8 mouse cellular contexts compared by ENCODE assay signal in the genomic region with DNA sequence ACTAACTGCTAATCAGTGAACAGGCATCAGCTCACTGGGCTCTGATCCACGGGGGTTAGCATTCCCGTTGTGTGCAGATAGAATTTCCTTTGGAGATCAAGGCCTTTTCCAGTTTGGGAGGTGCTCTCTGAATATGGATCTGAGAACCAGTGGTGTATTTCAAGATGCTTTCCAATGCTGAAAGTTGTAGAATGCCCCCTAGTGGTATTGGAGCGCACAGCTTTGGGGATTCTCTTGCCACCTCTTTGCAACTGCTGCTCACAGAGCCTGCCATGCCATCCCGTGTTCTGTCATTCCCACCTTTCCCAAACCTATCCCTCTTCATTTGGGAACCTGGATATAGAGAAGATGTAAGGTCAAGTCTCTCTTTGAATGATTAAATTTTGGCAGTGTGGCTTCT.
DNase-seq lines count a peak whose midpoint lies in the region; ATAC-seq and TF ChIP-seq lines count a peak whose summit lies in the region.
"Had no signal": no experiment of that assay in that cellular context is flagged by ENCODE, and none has a peak within 500 bp of the region (broad histone marks: within the 10 kb centered on the region; RNA-seq: fewer than 3 reads in every experiment).

No protein-coding gene starts in this region.

- TF ChIP-seq POLR2A in CH12.LX (IDR thresholded peaks at IDR 0.05; ENCODE audit: low read depth, low read length) = no peak

- H3K4me1 ChIP-seq in CH12.LX (ENCODE audit: control insufficient read depth in 1 of 2, insufficient read depth in 2 of 2) = peaks cover 11 to 20% of the 10 kb centered on the region in 2 experiments; a peak in 3 of 4 replicates
- H3K4me1 ChIP-seq in embryonic facial prominence, embryonic 11.5 days (ENCODE audit: control insufficient read depth, insufficient read depth, low read length) = no peaks in the 10 kb centered on the region
- H3K4me1 ChIP-seq: stomach, embryonic 15.5 days had no signal

- ATAC-seq in embryonic facial prominence, embryonic 11.5 days (replicated peaks; ENCODE audit: insufficient number of reproducible peaks, low FRiP score, low TSS enrichment, low read depth) = no peak

- TF ChIP-seq EP300 in CH12.LX (IDR thresholded peaks at IDR 0.05; ENCODE audit: low read length) = no peak

- peak; percentile 58 for TF ChIP-seq CTCF in CH12.LX (conservative IDR thresholded peaks at IDR 0.05 in 1 of 2, IDR thresholded peaks at IDR 0.05 in 1 of 2; ENCODE audit: low read depth in 2 of 2, low read length in 2 of 2)

- dilution Hi-C loops in CH12.LX (cut with MboI; ENCODE audit: extremely low pct_ligation_motif_present, extremely low pct_unique_long_range_greater_than_20kb, low sequenced_read_pairs) = no loop called here

- in situ Hi-C loops in CH12.LX (cut with MboI; ENCODE audit: low pct_ligation_motif_present, low pct_unique_long_range_greater_than_20kb, low sequenced_read_pairs) = no loop called here

- no peaks in the 10 kb centered on the region for H3K79me2 ChIP-seq in CH12.LX (replicated peaks; ENCODE audit: control insufficient read depth, extremely low read depth, insufficient read depth, poor library complexity, severe bottlenecking)

- H3K27ac ChIP-seq in CH12.LX (ENCODE audit: insufficient read depth, low read depth) = no peak overlapping the region; the same call in 1 of the 2 replicates
- no peak overlapping the region for H3K27ac ChIP-seq in embryonic facial prominence, embryonic 11.5 days (replicated peaks; ENCODE audit: low read depth, low read length)
- H3K27ac ChIP-seq: stomach, embryonic 15.5 days had no signal

- H3K27me3 ChIP-seq in CH12.LX (replicated peaks) = no peaks in the 10 kb centered on the region
- H3K27me3 ChIP-seq in embryonic facial prominence, embryonic 11.5 days (ENCODE audit: control insufficient read depth, insufficient read depth, low read length) = no peaks in the 10 kb centered on the region
- H3K27me3 ChIP-seq: stomach, embryonic 15.5 days had no signal

- 31% methylated on average over 4 of the region's 4 CpGs for WGBS in embryonic facial prominence, embryonic 11.5 days

- no peak overlapping the region for H3K4me2 ChIP-seq in CH12.LX (ENCODE audit: insufficient read depth, low read depth, poor library complexity, severe bottlenecking)
- H3K4me2 ChIP-seq in embryonic facial prominence, embryonic 11.5 days (ENCODE audit: low read depth, low read length) = no peak overlapping the region
- H3K4me2 ChIP-seq: stomach, embryonic 15.5 days had no signal

- DNase-seq in kidney, adult 9 months = peak; percentile 37
- no peak for DNase-seq in kidney, postnatal 14 days
- DNase-seq in B cell, adult 2 months = peak; percentile 21 to 29
- DNase-seq in CH12.LX (ENCODE audit: extremely low read depth) = peak; percentile 34
- DNase-seq in embryonic facial prominence, embryonic 11.5 days (ENCODE audit: low spot score) = peak; percentile 55
- no peak for DNase-seq in natural killer cell, adult 2 months (ENCODE audit: low spot score in 2 of 2)
- no peak for DNase-seq in ovary, postnatal 14 days (ENCODE audit: low spot score)

- H3K9me3 ChIP-seq in CH12.LX (replicated peaks; ENCODE audit: low read length) = no peaks in the 10 kb centered on the region
- no peaks in the 10 kb centered on the region for H3K9me3 ChIP-seq in embryonic facial prominence, embryonic 11.5 days (replicated peaks; ENCODE audit: control insufficient read depth, low read length)
- H3K9me3 ChIP-seq: stomach, embryonic 15.5 days had no signal

- peak; percentile 9 for TF ChIP-seq RAD21 in CH12.LX (IDR thresholded peaks at IDR 0.05; ENCODE audit: low read depth, low read length)

- no peak overlapping the region for H3K9ac ChIP-seq in CH12.LX (ENCODE audit: insufficient read depth, low read depth)
- H3K9ac ChIP-seq in embryonic facial prominence, embryonic 11.5 days (replicated peaks; ENCODE audit: low read length) = no peak overlapping the region
- H3K9ac ChIP-seq: stomach, embryonic 15.5 days had no signal

- H3K36me3 ChIP-seq in CH12.LX (replicated peaks in 1 of 2; ENCODE audit: control insufficient read depth in 1 of 2, insufficient read depth in 1 of 2, low read length in 1 of 2) = peaks cover 28 to 42% of the 10 kb centered on the region in 2 experiments
- no peaks in the 10 kb centered on the region for H3K36me3 ChIP-seq in embryonic facial prominence, embryonic 11.5 days (replicated peaks; ENCODE audit: control insufficient read depth, insufficient read depth, low read depth, low read length)
- H3K36me3 ChIP-seq: stomach, embryonic 15.5 days had no signal

- no peak overlapping the region for H3K4me3 ChIP-seq in CH12.LX (replicated peaks in 1 of 3; ENCODE audit: low read depth in 2 of 3, low read length in 2 of 3, poor library complexity in 1 of 3)
- H3K4me3 ChIP-seq in embryonic facial prominence, embryonic 11.5 days (ENCODE audit: low read depth, low read length) = no peak overlapping the region
- H3K4me3 ChIP-seq: stomach, embryonic 15.5 days had no signal

TF ChIP-seq in CH12.LX, 34 proteins besides CTCF, POLR2A, EP300 and RAD21:
- 0 out of 2 replicates have a peak, but pooled peaks have one; percentile 20 for TF ChIP-seq SMC3 (IDR thresholded peaks at IDR 0.05; ENCODE audit: low read depth, low read length)
- TF ChIP-seq IRF4 (IDR thresholded peaks at IDR 0.05; ENCODE audit: low read depth, low read length) = no peak

Comparison
In these comparisons a context has a peak if more than half of its experiments do, and no peak if none do; other contexts are left out.
1. DNase-seq: peak in kidney, adult 9 months (single experiment), B cell, adult 2 months (2 of 2), CH12.LX (single experiment) and embryonic facial prominence, embryonic 11.5 days (single experiment); none in kidney, postnatal 14 days (single experiment), natural killer cell, adult 2 months (0 of 2) and ovary, postnatal 14 days (single experiment).